Mouse (Mus musculus) neural tube, embryonic 14.5 days (tissue): Measurements from ENCODE around the gene Acsl6. TPM values are rescaled to one million over a fixed set of nuclear protein-coding genes. Genes with fewer than 3 reads are reported as not detected.

ENCODE experiments used
- ATAC-seq: fragments of 200-750 bp; cut with Nextera tagmentation; 2 replicates; pipeline ENCODE4 v1.8.0; 2017; ENCODE audit warnings: low read depth, mild to moderate bottlenecking, moderate TSS enrichment, moderate library complexity
- H3K27ac ChIP-seq: fragments of 300-500 bp; sonication (generic); 2 replicates; pipeline ENCODE4 v1.5.1; 2014; ENCODE audit warnings: low read depth, mild to moderate bottlenecking, control low read depth, low read length, moderate library complexity, mixed read lengths
- H3K27me3 ChIP-seq: fragments of 300-500 bp; sonication (generic); 2 replicates; pipeline ENCODE4 v1.6.1; 2014; ENCODE audit warnings: low read length; ENCODE audit not compliant: control insufficient read depth, insufficient read depth
- H3K36me3 ChIP-seq: fragments of 300-500 bp; sonication (generic); 2 replicates; pipeline ENCODE4 v1.6.1; 2014; ENCODE audit warnings: low read length, mixed read lengths; ENCODE audit not compliant: control insufficient read depth, insufficient read depth
- H3K4me1 ChIP-seq: fragments of 300-500 bp; sonication (generic); 2 replicates; pipeline ENCODE4 v1.6.1; 2014; ENCODE audit warnings: low read length; ENCODE audit not compliant: control insufficient read depth, insufficient read depth
- H3K4me2 ChIP-seq: fragments of 300-500 bp; sonication (generic); 2 replicates; pipeline ENCODE4 v1.6.1; 2014; ENCODE audit warnings: mild to moderate bottlenecking, low read depth, low read length, control low read depth
- H3K4me3 ChIP-seq: fragments of 300-500 bp; sonication (generic); 2 replicates; pipeline ENCODE4 v1.5.1; 2014; ENCODE audit warnings: low read depth, low read length, control low read depth, mixed read lengths
- H3K9ac ChIP-seq: fragments of 300-500 bp; sonication (generic); replicated peaks from 2 replicates; pipeline ENCODE4 v1.6.1; 2014; ENCODE audit warnings: low read depth, mild to moderate bottlenecking, control low read depth, low read length, mixed read lengths
- H3K9me3 ChIP-seq: fragments of 300-500 bp; sonication (generic); 2 replicates; pipeline ENCODE4 v1.6.1; 2016; ENCODE audit warnings: low read length; ENCODE audit not compliant: control insufficient read depth
- WGBS: fragments of 180-500 bp; shearing (Covaris S2); extraction: QIAGEN DNeasy Blood & Tissue Kit; methylation state at CpG from one replicate; pipeline ENCODE4 v1.1.7; 2014; 5-methylcytosine and 5-hydroxymethylcytosine counted together
- polyA plus RNA-seq: library from polyadenylated mRNA; unstranded; fragments of >200 nt; fragmentation: Nextera tagmentation; extraction: Ambion mirVana; gene quantifications from 2 replicates; pipeline ENCODE4 v1.2.1, GENCODE M21; 2014

Acsl6 gene
- 50.9 and 51.3 TPM in 2 replicates for polyA plus RNA-seq

GRCm38 (mm10) chr11:54303728-54304470, at the start of gene Acsl6:
Gene Acsl6 (plus strand): TSS chr11:54303798.
- Histone ChIP-seq H3K4me3 (peak within 1 kb of the TSS; percentile 50), H3K4me1 (peaks cover 29% of the 10 kb centered on the region), H3K27ac (peak within 1 kb of the TSS; percentile 88), H3K4me2 (peak within 1 kb of the TSS; percentile 81), H3K36me3 (no peaks in the 10 kb centered on the region), H3K9ac (peak within 1 kb of the TSS; percentile 86), H3K9me3 (no peaks in the 10 kb centered on the region), H3K27me3 (no peaks in the 10 kb centered on the region)
- peak; percentile 77 for ATAC-seq
- WGBS: under 1% methylated on average over 33 of the region's 59 CpGs

- Histone ChIP-seq H3K9ac (no peak overlapping the region), H3K27ac (no peak overlapping the region), H3K4me2 (no peak overlapping the region), H3K36me3 (no peaks in the 10 kb centered on the region), H3K9me3 (no peaks in the 10 kb centered on the region), H3K27me3 (no peaks in the 10 kb centered on the region), H3K4me3 (no peak overlapping the region), H3K4me1 (no peaks in the 10 kb centered on the region)
- 48% methylated on average over 4 of the region's 4 CpGs for WGBS
- ATAC-seq: no peak
Measured at GRCm38 (mm10) chr11:54254114-54254513, 49.5 kb upstream of the Acsl6 start.

DNA sequence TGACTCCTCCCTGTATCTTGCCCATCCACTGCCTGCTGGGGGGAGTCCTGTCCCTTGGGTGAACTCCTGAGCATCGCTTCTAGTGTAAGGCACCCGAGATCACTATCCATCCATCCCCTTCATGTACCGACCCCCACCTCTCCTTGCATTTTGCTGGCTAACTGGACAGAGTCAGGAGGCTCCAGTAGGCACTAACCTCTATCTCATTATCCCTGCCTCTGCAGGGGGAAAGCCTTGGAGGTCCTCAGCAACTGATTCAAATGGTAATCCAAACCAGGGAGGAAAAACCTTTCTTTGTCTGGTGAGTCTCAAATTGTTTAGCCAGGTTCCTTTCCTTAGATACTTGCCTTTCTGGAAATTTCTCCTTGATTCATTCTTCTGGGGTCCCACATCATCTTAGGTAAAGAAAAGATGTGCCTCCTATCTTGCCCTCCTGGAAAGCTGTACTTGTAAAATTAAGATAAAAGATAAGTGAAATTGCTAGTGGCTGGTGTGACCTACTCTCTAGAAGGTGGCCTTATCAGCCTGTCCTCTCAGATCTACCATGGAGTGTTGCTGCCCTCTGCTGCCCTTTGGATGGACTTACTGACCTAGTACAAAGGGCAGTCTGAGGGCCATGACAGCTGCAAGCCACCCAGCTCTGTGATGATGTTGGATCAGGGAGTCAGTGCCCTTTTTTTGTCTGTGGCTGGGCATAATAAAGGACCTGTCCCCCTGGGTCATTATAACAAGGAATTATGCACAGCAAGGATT, 46.8 kb upstream of the Acsl6 start:
- Histone ChIP-seq H3K27me3 (no peaks in the 10 kb centered on the region), H3K4me2 (no peak overlapping the region), H3K4me3 (no peak overlapping the region), H3K9ac (no peak overlapping the region), H3K27ac (no peak overlapping the region), H3K4me1 (no peaks in the 10 kb centered on the region), H3K36me3 (no peaks in the 10 kb centered on the region), H3K9me3 (no peaks in the 10 kb centered on the region)
- WGBS: 65% methylated on average over 3 of the region's 3 CpGs
- peak; percentile 71; the same call in 1 of the 2 replicates for ATAC-seq

DNA sequence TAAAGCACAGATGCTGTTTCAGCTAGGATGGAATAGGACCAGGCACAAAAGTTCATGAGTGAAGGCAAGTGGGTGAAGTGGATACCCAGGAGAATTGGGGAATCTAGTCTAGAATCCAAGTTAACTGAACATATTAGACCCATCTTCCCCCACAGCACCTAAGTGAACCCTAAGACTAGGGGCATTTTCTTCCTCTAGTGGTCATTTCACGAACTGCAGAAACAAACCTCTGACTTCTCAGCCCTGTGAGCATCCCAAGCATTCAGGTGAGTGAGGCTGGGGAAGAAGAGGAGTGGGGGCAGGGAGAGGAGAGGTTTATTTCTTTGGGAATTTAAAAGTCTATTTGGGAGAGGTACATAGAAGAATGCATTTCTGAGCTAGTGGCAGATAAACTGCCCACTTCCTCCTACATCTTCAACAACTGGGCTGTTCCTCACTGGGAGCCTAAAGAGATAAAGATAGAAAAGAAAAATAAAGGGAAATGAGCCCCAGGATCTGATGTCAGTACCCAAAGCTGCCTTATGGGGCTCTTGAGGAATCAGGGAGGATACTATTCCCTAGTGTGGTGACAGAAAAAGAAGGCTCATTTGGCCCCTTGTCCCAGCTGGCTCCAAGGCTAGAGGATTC, 40.1 kb upstream of the Acsl6 start:
- Histone ChIP-seq H3K9ac (no peak overlapping the region), H3K4me3 (no peak overlapping the region), H3K9me3 (no peaks in the 10 kb centered on the region), H3K27me3 (no peaks in the 10 kb centered on the region), H3K36me3 (no peaks in the 10 kb centered on the region), H3K4me1 (no peaks in the 10 kb centered on the region), H3K27ac (no peak overlapping the region), H3K4me2 (no peak overlapping the region)
- WGBS: 16% methylated on average over 1 of the region's 1 CpGs
- no peak for ATAC-seq

DNA sequence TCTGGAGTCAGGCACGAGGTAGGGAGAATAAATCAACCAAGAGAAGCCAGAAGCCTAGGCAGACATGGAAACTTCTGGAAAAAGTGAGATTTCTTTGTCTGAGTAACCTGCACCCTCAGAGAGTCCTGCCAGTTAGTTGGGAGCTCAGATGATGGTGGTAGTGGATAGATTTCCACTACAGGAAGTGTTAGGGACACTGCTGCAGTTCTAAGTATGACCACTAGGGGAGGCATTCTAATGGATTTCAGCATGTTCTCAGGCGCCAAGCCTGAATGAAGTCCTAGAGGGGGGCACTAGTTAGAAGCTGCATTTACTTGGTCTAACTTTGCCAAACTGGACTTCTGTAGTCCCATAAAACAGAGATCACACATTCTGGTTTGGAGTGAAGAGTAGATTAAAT, 39.1 kb upstream of the Acsl6 start:
- no peaks in the 10 kb centered on the region for H3K9me3 ChIP-seq
- H3K9ac ChIP-seq: no peak overlapping the region
- no peaks in the 10 kb centered on the region for H3K27me3 ChIP-seq
- WGBS: 54% methylated on average over 2 of the region's 2 CpGs
- no peak overlapping the region for H3K4me3 ChIP-seq
- no peaks in the 10 kb centered on the region for H3K36me3 ChIP-seq
- no peak for ATAC-seq
- no peak overlapping the region for H3K4me2 ChIP-seq
- H3K4me1 ChIP-seq: no peaks in the 10 kb centered on the region
- H3K27ac ChIP-seq: no peak overlapping the region

- H3K4me2 ChIP-seq: no peak within 1 kb of the TSS
- H3K36me3 ChIP-seq: no peaks in the 10 kb centered on the region
- no peak within 1 kb of the TSS for H3K27ac ChIP-seq
- no peaks in the 10 kb centered on the region for H3K9me3 ChIP-seq
- H3K4me3 ChIP-seq: no peak within 1 kb of the TSS
- no peaks in the 10 kb centered on the region for H3K27me3 ChIP-seq
- 78% methylated on average over 6 of the region's 6 CpGs for WGBS
- no peak for ATAC-seq
- H3K4me1 ChIP-seq: no peaks in the 10 kb centered on the region
- H3K9ac ChIP-seq: no peak within 1 kb of the TSS
Measured at GRCm38 (mm10) chr11:54267177-54267576, 36.4 kb upstream of the Acsl6 start, which contains the start of gene Il3. Gene Il3 (minus strand): TSS chr11:54267277.

DNA sequence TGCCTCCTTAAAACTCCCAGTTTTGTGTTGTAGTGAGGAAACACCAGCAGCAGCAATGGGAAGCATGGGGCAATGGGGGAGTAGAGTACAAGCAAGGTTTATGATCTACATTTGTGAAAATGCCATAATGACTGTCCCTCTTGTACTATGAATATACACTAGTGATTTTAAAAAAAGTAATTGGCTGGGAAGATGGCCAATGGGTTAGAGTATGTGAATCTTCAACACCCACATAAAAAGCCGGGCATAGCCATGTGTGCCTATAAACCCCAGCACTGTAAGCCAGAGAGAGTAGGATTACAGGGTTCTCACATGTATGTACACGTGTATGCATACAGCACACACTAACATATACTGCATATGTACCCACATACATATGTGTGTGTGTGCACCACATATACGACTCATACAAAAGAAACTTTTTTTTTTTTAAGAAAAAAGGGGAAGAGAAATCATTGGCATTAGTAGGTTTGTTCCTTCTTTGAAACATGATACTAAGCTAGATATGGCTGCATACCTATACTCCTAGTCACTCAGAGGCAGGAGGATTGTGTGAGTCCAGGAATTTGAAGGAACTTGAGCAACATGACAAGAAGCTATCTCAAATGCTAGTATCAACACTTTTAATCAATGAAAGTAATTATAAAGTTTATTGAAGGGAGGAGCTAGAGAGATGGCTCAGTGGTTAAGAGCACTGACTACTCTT, 34.3 kb upstream of the Acsl6 start:
- ATAC-seq: no peak
- Histone ChIP-seq H3K27me3 (no peaks in the 10 kb centered on the region), H3K4me3 (no peak overlapping the region), H3K4me1 (no peaks in the 10 kb centered on the region), H3K9me3 (no peaks in the 10 kb centered on the region), H3K4me2 (no peak overlapping the region), H3K36me3 (no peaks in the 10 kb centered on the region), H3K9ac (no peak overlapping the region), H3K27ac (no peak overlapping the region)
- WGBS: 78% methylated on average over 3 of the region's 3 CpGs

GRCm38 (mm10) chr11:54271437-54271949, 32.1 kb upstream of the Acsl6 start:
- H3K9me3 ChIP-seq: no peaks in the 10 kb centered on the region
- H3K4me2 ChIP-seq: no peak overlapping the region
- H3K36me3 ChIP-seq: no peaks in the 10 kb centered on the region
- no peaks in the 10 kb centered on the region for H3K4me1 ChIP-seq
- no peaks in the 10 kb centered on the region for H3K27me3 ChIP-seq
- H3K9ac ChIP-seq: no peak overlapping the region
- no peak overlapping the region for H3K4me3 ChIP-seq
- ATAC-seq: no peak
- no peak overlapping the region for H3K27ac ChIP-seq
- WGBS: 90% methylated on average over 5 of the region's 5 CpGs
